Mouse (Mus musculus): ENCODE results near the gene Prkch. TPM values are rescaled to one million over a fixed set of nuclear protein-coding genes. Genes with fewer than 3 reads are reported as not detected.

Gene Prkch
- polyA plus RNA-seq, 1 experiment from 2014 or later, result 11.2 TPM

- DNase-seq (ENCODE audit: low spot score) (no peak), ATAC-seq (replicated peaks; ENCODE audit: low FRiP score, low read depth) (no peak)
- Histone ChIP-seq H3K9me3 (replicated peaks; ENCODE audit: low read length) (no peaks in the 10 kb centered on the region), H3K27me3 (ENCODE audit: insufficient read depth, low read length) (no peaks in the 10 kb centered on the region), H3K4me2 (ENCODE audit: low read length) (no peak overlapping the region), H3K9ac (ENCODE audit: low read depth, low read length) (no peak overlapping the region), H3K4me3 (replicated peaks; ENCODE audit: low read depth, low read length) (no peak overlapping the region), H3K36me3 (ENCODE audit: insufficient read depth, low read length) (no peaks in the 10 kb centered on the region), H3K27ac (no peak overlapping the region), H3K4me1 (replicated peaks; ENCODE audit: insufficient read depth, low read length) (0 out of 2 replicates have a peak, but pooled peaks cover 2% of the 10 kb centered on the region)
- no peak for TF ChIP-seq CTCF (IDR thresholded peaks at IDR 0.05; ENCODE audit: low read depth)
- WGBS, result 44% methylated on average over 13 of the region's 13 CpGs
These were observed 22.9 kb downstream of the Prkch start for GRCm38 (mm10) chr12:73607381-73608064.

DNA sequence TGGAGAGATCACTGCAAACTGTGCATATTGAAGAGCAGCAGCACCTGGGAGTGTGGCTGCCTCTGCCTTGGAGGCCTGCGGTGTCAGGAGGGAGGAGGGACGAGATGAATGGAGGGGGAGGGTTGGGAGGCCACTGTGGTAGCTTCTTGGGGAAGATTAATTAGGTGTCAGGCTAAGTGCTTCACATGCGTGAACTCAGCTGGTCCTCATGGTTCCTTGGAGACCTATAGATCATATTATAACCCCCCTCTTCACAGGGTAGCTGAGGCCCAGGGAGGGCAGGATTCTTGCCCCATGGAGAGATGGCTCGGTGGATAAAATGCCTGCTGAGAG, 23.4 kb downstream of the Prkch start:
- ATAC-seq (replicated peaks; ENCODE audit: low FRiP score, low read depth) (no peak), DNase-seq (ENCODE audit: low spot score) (no peak)
- Histone ChIP-seq H3K4me2 (ENCODE audit: low read length) (no peak overlapping the region), H3K9me3 (replicated peaks; ENCODE audit: low read length) (no peaks in the 10 kb centered on the region), H3K27me3 (ENCODE audit: insufficient read depth, low read length) (no peaks in the 10 kb centered on the region), H3K36me3 (ENCODE audit: insufficient read depth, low read length) (no peaks in the 10 kb centered on the region), H3K27ac (no peak overlapping the region), H3K4me1 (replicated peaks; ENCODE audit: insufficient read depth, low read length) (0 out of 2 replicates have a peak, but pooled peaks cover 2% of the 10 kb centered on the region), H3K9ac (ENCODE audit: low read depth, low read length) (no peak overlapping the region), H3K4me3 (replicated peaks; ENCODE audit: low read depth, low read length) (no peak overlapping the region)
- no peak for TF ChIP-seq CTCF (IDR thresholded peaks at IDR 0.05; ENCODE audit: low read depth)
- 12% methylated on average over 4 of the region's 4 CpGs for WGBS

GRCm38 (mm10) chr12:73609262-73609661, 24.7 kb downstream of the Prkch start:
- no peak for TF ChIP-seq CTCF (IDR thresholded peaks at IDR 0.05; ENCODE audit: low read depth)
- no peaks in the 10 kb centered on the region for H3K36me3 ChIP-seq (ENCODE audit: insufficient read depth, low read length)
- no peak overlapping the region for H3K4me3 ChIP-seq (replicated peaks; ENCODE audit: low read depth, low read length)
- H3K9ac ChIP-seq (ENCODE audit: low read depth, low read length), result no peak overlapping the region
- H3K9me3 ChIP-seq (replicated peaks; ENCODE audit: low read length), result no peaks in the 10 kb centered on the region
- 0 out of 2 replicates have a peak, but pooled peaks cover 2% of the 10 kb centered on the region for H3K4me1 ChIP-seq (replicated peaks; ENCODE audit: insufficient read depth, low read length)
- ATAC-seq (replicated peaks; ENCODE audit: low FRiP score, low read depth) (no peak), DNase-seq (ENCODE audit: low spot score) (no peak)
- no peak overlapping the region for H3K27ac ChIP-seq
- no peaks in the 10 kb centered on the region for H3K27me3 ChIP-seq (ENCODE audit: insufficient read depth, low read length)
- no peak overlapping the region for H3K4me2 ChIP-seq (ENCODE audit: low read length)
- 80% methylated on average over 3 of the region's 3 CpGs for WGBS

GRCm38 (mm10) chr12:73609676-73610545, 25.3 kb downstream of the Prkch start:
- Histone ChIP-seq H3K4me3 (replicated peaks; ENCODE audit: low read depth, low read length) (no peak overlapping the region), H3K36me3 (ENCODE audit: insufficient read depth, low read length) (no peaks in the 10 kb centered on the region), H3K27me3 (ENCODE audit: insufficient read depth, low read length) (no peaks in the 10 kb centered on the region), H3K9me3 (replicated peaks; ENCODE audit: low read length) (no peaks in the 10 kb centered on the region), H3K27ac (no peak overlapping the region), H3K9ac (ENCODE audit: low read depth, low read length) (no peak overlapping the region), H3K4me2 (ENCODE audit: low read length) (no peak overlapping the region), H3K4me1 (replicated peaks; ENCODE audit: insufficient read depth, low read length) (0 out of 2 replicates have a peak, but pooled peaks cover 2% of the 10 kb centered on the region)
- WGBS, result 54% methylated on average over 18 of the region's 18 CpGs
- no peak for TF ChIP-seq CTCF (IDR thresholded peaks at IDR 0.05; ENCODE audit: low read depth)
- no peak for DNase-seq (ENCODE audit: low spot score)
- ATAC-seq (replicated peaks; ENCODE audit: low FRiP score, low read depth), result no peak

DNA sequence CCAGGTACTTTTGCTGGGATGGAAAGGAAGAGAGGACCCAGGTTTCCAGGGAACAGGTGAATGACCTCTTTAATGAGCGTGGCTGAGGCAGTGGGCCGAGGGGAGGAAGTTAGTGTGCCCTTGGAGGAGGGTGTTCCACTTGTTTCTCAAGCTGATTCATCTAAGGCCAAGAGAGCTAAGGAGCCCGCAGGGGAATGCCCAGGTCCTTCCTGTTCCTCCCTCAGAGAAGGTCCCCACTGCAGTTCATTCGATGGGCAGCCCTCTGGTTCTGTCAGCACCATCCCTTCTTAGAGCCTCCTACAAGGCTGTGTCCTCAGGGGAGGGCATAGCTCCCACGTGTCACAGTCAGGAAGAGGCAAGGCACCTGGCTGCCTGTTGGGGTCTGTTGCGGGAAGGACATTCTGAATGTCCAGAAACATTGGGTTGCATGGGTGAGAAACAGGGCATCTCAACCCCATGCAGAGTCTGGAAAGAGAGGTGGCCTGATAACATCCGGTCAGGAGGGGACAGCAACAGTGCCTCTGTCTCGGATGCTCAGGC, 26.3 kb downstream of the Prkch start:
- no peak for TF ChIP-seq CTCF (IDR thresholded peaks at IDR 0.05; ENCODE audit: low read depth)
- Histone ChIP-seq H3K9ac (ENCODE audit: low read depth, low read length) (no peak overlapping the region), H3K4me2 (ENCODE audit: low read length) (no peak overlapping the region), H3K9me3 (replicated peaks; ENCODE audit: low read length) (no peaks in the 10 kb centered on the region), H3K27ac (no peak overlapping the region), H3K4me1 (replicated peaks; ENCODE audit: insufficient read depth, low read length) (0 out of 2 replicates have a peak, but pooled peaks cover 2% of the 10 kb centered on the region), H3K4me3 (replicated peaks; ENCODE audit: low read depth, low read length) (no peak overlapping the region), H3K27me3 (ENCODE audit: insufficient read depth, low read length) (no peaks in the 10 kb centered on the region), H3K36me3 (ENCODE audit: insufficient read depth, low read length) (no peaks in the 10 kb centered on the region)
- 53% methylated on average over 8 of the region's 8 CpGs for WGBS
- no peak for DNase-seq (ENCODE audit: low spot score)
- ATAC-seq (replicated peaks; ENCODE audit: low FRiP score, low read depth), result no peak

GRCm38 (mm10) chr12:73611741-73612140, 27.1 kb downstream of the Prkch start:
- Histone ChIP-seq H3K4me3 (replicated peaks; ENCODE audit: low read depth, low read length) (no peak overlapping the region), H3K27ac (no peak overlapping the region), H3K4me2 (ENCODE audit: low read length) (no peak overlapping the region), H3K27me3 (ENCODE audit: insufficient read depth, low read length) (no peaks in the 10 kb centered on the region), H3K9ac (ENCODE audit: low read depth, low read length) (no peak overlapping the region), H3K36me3 (ENCODE audit: insufficient read depth, low read length) (no peaks in the 10 kb centered on the region), H3K4me1 (replicated peaks; ENCODE audit: insufficient read depth, low read length) (0 out of 2 replicates have a peak, but pooled peaks cover 2% of the 10 kb centered on the region), H3K9me3 (replicated peaks; ENCODE audit: low read length) (no peaks in the 10 kb centered on the region)
- no peak for TF ChIP-seq CTCF (IDR thresholded peaks at IDR 0.05; ENCODE audit: low read depth)
- 55% methylated on average over 3 of the region's 3 CpGs for WGBS
- no peak for DNase-seq (ENCODE audit: low spot score)
- ATAC-seq (replicated peaks; ENCODE audit: low FRiP score, low read depth), result no peak

All from kidney, postnatal 0 days (tissue).